Mouse (Mus musculus) liver, embryonic 16.5 days (tissue): ENCODE data around the gene Prm2. TPM values are rescaled to one million over a fixed set of nuclear protein-coding genes. Genes with fewer than 3 reads are reported as not detected.

Source experiments
- ATAC-seq: fragments of 200-750 bp; cut with Nextera tagmentation; 2 replicates; pipeline ENCODE4 v1.8.0; 2017; ENCODE audit warnings: low read depth, mild to moderate bottlenecking, moderate number of reproducible peaks, moderate library complexity
- H3K27ac ChIP-seq: fragments of 300-500 bp; sonication (generic); 2 replicates; pipeline ENCODE4 v1.5.1; 2014; ENCODE audit warnings: mild to moderate bottlenecking, low read length
- H3K27me3 ChIP-seq: fragments of 300-500 bp; sonication (generic); 2 replicates; pipeline ENCODE4 v1.6.1; 2014; ENCODE audit warnings: low read depth, low read length, mixed read lengths; ENCODE audit not compliant: control insufficient read depth, insufficient read depth
- H3K36me3 ChIP-seq: fragments of 300-500 bp; sonication (generic); 2 replicates; pipeline ENCODE4 v1.6.1; 2014; ENCODE audit warnings: mild to moderate bottlenecking; ENCODE audit not compliant: control insufficient read depth, insufficient read depth
- H3K4me1 ChIP-seq: fragments of 300-500 bp; sonication (generic); 2 replicates; pipeline ENCODE4 v1.6.1; 2014; ENCODE audit warnings: low read depth, low read length, mixed read lengths; ENCODE audit not compliant: control insufficient read depth
- H3K4me2 ChIP-seq: fragments of 300-500 bp; sonication (generic); 2 replicates; pipeline ENCODE4 v1.6.1; 2014; ENCODE audit warnings: low read depth, low read length, mixed read lengths
- H3K4me3 ChIP-seq: fragments of 300-500 bp; sonication (generic); 2 replicates; pipeline ENCODE4 v1.5.1; 2014; ENCODE audit warnings: low read depth, mild to moderate bottlenecking, low read length
- H3K9ac ChIP-seq: fragments of 300-500 bp; sonication (generic); 2 replicates; pipeline ENCODE4 v1.6.1; 2014; ENCODE audit warnings: low read depth, low read length
- H3K9me3 ChIP-seq: fragments of 300-500 bp; sonication (generic); replicated peaks from 2 replicates; pipeline ENCODE4 v1.6.1; 2016; ENCODE audit warnings: low read length; ENCODE audit not compliant: control insufficient read depth
- WGBS: fragments of 180-500 bp; shearing (Covaris S2); extraction: QIAGEN DNeasy Blood & Tissue Kit; methylation state at CpG from one replicate; pipeline ENCODE4 v1.1.7; 2014; ENCODE audit not compliant: insufficient replicate concordance; 5-methylcytosine and 5-hydroxymethylcytosine counted together
- polyA plus RNA-seq: library from polyadenylated mRNA; unstranded; fragments of >200 nt; fragmentation: Nextera tagmentation; extraction: Ambion mirVana; gene quantifications from 2 replicates; pipeline ENCODE4 v1.2.1, GENCODE M21; 2015

The Prm2 gene
- polyA plus RNA-seq, 1 experiment from 2014 or later, result not detected

- no peaks in the 10 kb centered on the region for H3K36me3 ChIP-seq
- H3K4me1 ChIP-seq, result peaks cover 3% of the 10 kb centered on the region; the same call in 1 of the 2 replicates
- no peak overlapping the region for H3K4me2 ChIP-seq
- no peak overlapping the region for H3K4me3 ChIP-seq
- H3K27me3 ChIP-seq, result no peaks in the 10 kb centered on the region; the same call in 1 of the 2 replicates
- no peak for ATAC-seq
- H3K9me3 ChIP-seq, result no peaks in the 10 kb centered on the region
- H3K27ac ChIP-seq, result no peak overlapping the region
- no peak overlapping the region for H3K9ac ChIP-seq
- 33% methylated on average over 19 of the region's 19 CpGs for WGBS
Observed at GRCm38 (mm10) chr16:10771769-10772510, 24.0 kb downstream of the Prm2 start.

- ATAC-seq, result no peak
- no peak overlapping the region for H3K27ac ChIP-seq
Observed at GRCm38 (mm10) chr16:10770531-10771325, 25.2 kb downstream of the Prm2 start.

GRCm38 (mm10) chr16:10769661-10770060, 26.3 kb downstream of the Prm2 start:
- Histone ChIP-seq H3K4me3 (no peak overlapping the region), H3K9me3 (no peaks in the 10 kb centered on the region), H3K27me3 (no peaks in the 10 kb centered on the region; the same call in 1 of the 2 replicates), H3K4me2 (no peak overlapping the region), H3K9ac (no peak overlapping the region), H3K36me3 (no peaks in the 10 kb centered on the region), H3K4me1 (peaks cover 1% of the 10 kb centered on the region; the same call in 1 of the 2 replicates), H3K27ac (no peak overlapping the region)
- WGBS, result 16% methylated on average over 2 of the region's 2 CpGs
- ATAC-seq, result no peak

More at GRCm38 (mm10) chr16:10770531-10771325, 25.2 kb downstream of the Prm2 start:
- Histone ChIP-seq H3K4me3 (no peak overlapping the region), H3K4me1 (peaks cover 3% of the 10 kb centered on the region; the same call in 1 of the 2 replicates), H3K36me3 (no peaks in the 10 kb centered on the region), H3K9ac (no peak overlapping the region), H3K4me2 (no peak overlapping the region), H3K9me3 (no peaks in the 10 kb centered on the region), H3K27me3 (no peaks in the 10 kb centered on the region; the same call in 1 of the 2 replicates)
- 33% methylated on average over 4 of the region's 4 CpGs for WGBS

- ATAC-seq, result peak; percentile 19; the same call in 1 of the 2 replicates
- Histone ChIP-seq H3K27ac (no peak overlapping the region), H3K4me1 (no peaks in the 10 kb centered on the region; the same call in 1 of the 2 replicates), H3K27me3 (no peaks in the 10 kb centered on the region; the same call in 1 of the 2 replicates), H3K9ac (no peak overlapping the region), H3K4me3 (no peak overlapping the region), H3K4me2 (no peak overlapping the region), H3K9me3 (no peaks in the 10 kb centered on the region), H3K36me3 (no peaks in the 10 kb centered on the region)
- 17% methylated on average over 9 of the region's 9 CpGs for WGBS
Observed at GRCm38 (mm10) chr16:10768821-10769220, 27.1 kb downstream of the Prm2 start.

- Histone ChIP-seq H3K9me3 (no peaks in the 10 kb centered on the region), H3K4me1 (no peaks in the 10 kb centered on the region; the same call in 1 of the 2 replicates), H3K27me3 (no peaks in the 10 kb centered on the region; the same call in 1 of the 2 replicates), H3K4me3 (no peak overlapping the region), H3K4me2 (no peak overlapping the region), H3K36me3 (no peaks in the 10 kb centered on the region), H3K9ac (no peak overlapping the region), H3K27ac (no peak overlapping the region)
- 37% methylated on average over 4 of the region's 4 CpGs for WGBS
- ATAC-seq, result no peak
Observed at GRCm38 (mm10) chr16:10767158-10767557, 28.8 kb downstream of the Prm2 start.

GRCm38 (mm10) chr16:10764323-10764722, 31.6 kb downstream of the Prm2 start:
- Histone ChIP-seq H3K27ac (no peak overlapping the region), H3K4me3 (no peak overlapping the region), H3K27me3 (peaks cover 2% of the 10 kb centered on the region), H3K36me3 (no peaks in the 10 kb centered on the region), H3K9me3 (no peaks in the 10 kb centered on the region), H3K9ac (no peak overlapping the region), H3K4me1 (no peaks in the 10 kb centered on the region; the same call in 1 of the 2 replicates), H3K4me2 (no peak overlapping the region)
- WGBS, result 28% methylated on average over 2 of the region's 2 CpGs
- no peak for ATAC-seq

- Histone ChIP-seq H3K9me3 (no peaks in the 10 kb centered on the region), H3K36me3 (no peaks in the 10 kb centered on the region), H3K9ac (no peak overlapping the region), H3K4me3 (no peak overlapping the region), H3K4me1 (no peaks in the 10 kb centered on the region; the same call in 1 of the 2 replicates), H3K27ac (no peak overlapping the region), H3K4me2 (no peak overlapping the region), H3K27me3 (peaks cover 2% of the 10 kb centered on the region)
- no peak for ATAC-seq
- 37% methylated on average over 6 of the region's 6 CpGs for WGBS
Observed at GRCm38 (mm10) chr16:10763540-10764264, 32.2 kb downstream of the Prm2 start.

GRCm38 (mm10) chr16:10762569-10763180, 33.3 kb downstream of the Prm2 start:
- ATAC-seq, result no peak
- Histone ChIP-seq H3K4me3 (no peak overlapping the region), H3K27ac (no peak overlapping the region), H3K4me2 (no peak overlapping the region), H3K27me3 (peaks cover 2% of the 10 kb centered on the region; the same call in 1 of the 2 replicates), H3K9ac (no peak overlapping the region), H3K36me3 (no peaks in the 10 kb centered on the region), H3K9me3 (no peaks in the 10 kb centered on the region), H3K4me1 (no peaks in the 10 kb centered on the region)
- WGBS, result 44% methylated on average over 5 of the region's 5 CpGs
